In the genomic region with DNA sequence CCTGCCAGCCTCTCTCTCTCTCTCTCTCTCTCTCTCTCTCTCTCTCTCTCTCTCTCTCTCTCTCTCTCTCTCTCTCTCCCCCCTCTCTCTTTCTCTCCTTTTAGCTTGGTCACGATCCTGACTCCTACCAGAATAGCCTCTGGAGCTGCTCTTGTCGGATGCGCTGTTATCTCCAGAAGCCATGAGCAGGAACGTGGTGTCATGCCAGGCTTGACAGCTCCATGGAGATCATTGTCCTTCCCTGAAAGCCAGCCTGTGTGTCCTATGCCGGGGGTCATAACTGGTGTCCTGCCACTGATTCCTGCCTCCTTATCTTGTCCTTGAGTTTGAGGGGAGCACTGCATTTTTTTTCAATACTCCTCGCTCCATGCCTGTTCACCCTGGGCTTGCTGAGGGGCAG, we compare ENCODE assay signal across 23 mouse cellular contexts. TPM values are rescaled to one million over a fixed set of nuclear protein-coding genes. Genes with fewer than 3 reads are reported as not detected.
DNase-seq lines count a peak whose midpoint lies in the region; ATAC-seq lines count a peak whose summit lies in the region.
"Had no signal": no experiment of that assay in that cellular context is flagged by ENCODE, and none has a peak within 500 bp of the region (broad histone marks: within the 10 kb centered on the region; RNA-seq: fewer than 3 reads in every experiment).

No protein-coding gene starts in this region.

- peak; percentile 36 for DNase-seq in heart, adult 8-10 months (ENCODE audit: low spot score)
- DNase-seq in heart, postnatal 14 days = no peak
- DNase-seq in heart, embryonic 10.5 days (ENCODE audit: low spot score) = no peak
- peak; percentile 35 to 49 for DNase-seq in heart, postnatal 10 days
- DNase-seq in forebrain, embryonic 11.5 days (ENCODE audit: low spot score) = no peak
- no peak for DNase-seq in kidney, adult 8-10 months
- DNase-seq: adrenal gland, adult 2 months; adrenal gland, postnatal 25 days; cerebellum, adult 18-20 months; cerebellum, adult 9-11 months; cerebellum, postnatal 36 days; forebrain, postnatal 0 days; gastrocnemius, postnatal 14 days; kidney, adult 18-20 months had no signal

- 0 out of 2 replicates have a peak overlapping the region, but pooled peaks have one; percentile 2 for H3K27ac ChIP-seq in heart, embryonic 10.5 days
- H3K27ac ChIP-seq in heart, embryonic 13.5 days (replicated peaks) = peak overlapping the region; percentile 48; the same call in 1 of the 2 replicates
- no peak overlapping the region for H3K27ac ChIP-seq in forebrain, embryonic 11.5 days (ENCODE audit: low read depth, low read length)
- H3K27ac ChIP-seq: embryonic facial prominence, embryonic 13.5 days; forebrain, embryonic 13.5 days; hindbrain, embryonic 10.5 days; hindbrain, embryonic 14.5 days; intestine, embryonic 15.5 days had no signal

- H3K9ac ChIP-seq in heart, embryonic 13.5 days = no peak overlapping the region
- no peak overlapping the region for H3K9ac ChIP-seq in forebrain, embryonic 11.5 days (ENCODE audit: low read length)
- H3K9ac ChIP-seq: embryonic facial prominence, embryonic 13.5 days; forebrain, embryonic 13.5 days; forebrain, postnatal 0 days; hindbrain, embryonic 14.5 days; intestine, embryonic 15.5 days had no signal

- peaks cover 40% of the 10 kb centered on the region for H3K4me1 ChIP-seq in heart, embryonic 10.5 days
- H3K4me1 ChIP-seq in heart, embryonic 13.5 days = peaks cover 37% of the 10 kb centered on the region
- H3K4me1 ChIP-seq in forebrain, embryonic 11.5 days (replicated peaks; ENCODE audit: control insufficient read depth, insufficient read depth, low read length) = no peaks in the 10 kb centered on the region
- H3K4me1 ChIP-seq: forebrain, embryonic 13.5 days; intestine, embryonic 15.5 days had no signal

- H3K9me3 ChIP-seq in heart, embryonic 10.5 days = no peaks in the 10 kb centered on the region
- no peaks in the 10 kb centered on the region for H3K9me3 ChIP-seq in heart, embryonic 13.5 days
- H3K9me3 ChIP-seq in forebrain, embryonic 11.5 days (ENCODE audit: control insufficient read depth, low read length) = no peaks in the 10 kb centered on the region
- H3K9me3 ChIP-seq: embryonic facial prominence, embryonic 13.5 days; forebrain, embryonic 13.5 days; hindbrain, embryonic 10.5 days; intestine, embryonic 15.5 days had no signal

- H3K36me3 ChIP-seq in heart, embryonic 10.5 days = no peaks in the 10 kb centered on the region
- no peaks in the 10 kb centered on the region for H3K36me3 ChIP-seq in heart, embryonic 13.5 days
- no peaks in the 10 kb centered on the region for H3K36me3 ChIP-seq in forebrain, embryonic 11.5 days (ENCODE audit: control insufficient read depth, insufficient read depth, low read length)
- H3K36me3 ChIP-seq: embryonic facial prominence, embryonic 13.5 days; hindbrain, embryonic 10.5 days; intestine, embryonic 15.5 days had no signal

- no peak for ATAC-seq in heart, embryonic 13.5 days (ENCODE audit: extremely low read depth, insufficient number of reproducible peaks, low FRiP score, low TSS enrichment)
- ATAC-seq in forebrain, embryonic 11.5 days (replicated peaks; ENCODE audit: low FRiP score) = no peak
- ATAC-seq: forebrain, embryonic 13.5 days; forebrain, postnatal 0 days; intestine, embryonic 15.5 days had no signal

- no peak overlapping the region for H3K4me3 ChIP-seq in heart, embryonic 10.5 days
- no peak overlapping the region for H3K4me3 ChIP-seq in heart, embryonic 13.5 days
- H3K4me3 ChIP-seq in forebrain, embryonic 11.5 days (ENCODE audit: low read depth, low read length) = no peak overlapping the region
- H3K4me3 ChIP-seq: embryonic facial prominence, embryonic 13.5 days; forebrain, embryonic 13.5 days; hindbrain, embryonic 10.5 days; intestine, embryonic 15.5 days had no signal

- H3K27me3 ChIP-seq in heart, embryonic 10.5 days (ENCODE audit: insufficient read depth, poor library complexity, severe bottlenecking) = no peaks in the 10 kb centered on the region
- no peaks in the 10 kb centered on the region for H3K27me3 ChIP-seq in heart, embryonic 13.5 days (replicated peaks)
- H3K27me3 ChIP-seq in forebrain, embryonic 11.5 days (ENCODE audit: control insufficient read depth, insufficient read depth, low read length) = no peaks in the 10 kb centered on the region
- H3K27me3 ChIP-seq: embryonic facial prominence, embryonic 13.5 days; forebrain, embryonic 13.5 days; intestine, embryonic 15.5 days had no signal

- intact Hi-C loops in heart, postnatal 14 days (cut with DNase I) = no loop called here
- intact Hi-C loops in heart, postnatal 10 days (cut with DNase I) = no loop called here

- no peak overlapping the region for H3K4me2 ChIP-seq in heart, embryonic 13.5 days
- no peak overlapping the region for H3K4me2 ChIP-seq in forebrain, embryonic 11.5 days (ENCODE audit: low read depth, low read length, severe bottlenecking)
- H3K4me2 ChIP-seq: embryonic facial prominence, embryonic 13.5 days; forebrain, embryonic 13.5 days; hindbrain, embryonic 14.5 days; intestine, embryonic 15.5 days had no signal

- 36% methylated on average over 6 of the region's 6 CpGs for WGBS in heart, embryonic 10.5 days
- WGBS in heart, embryonic 13.5 days = 27% methylated on average over 6 of the region's 6 CpGs
- 86% methylated on average over 6 of the region's 6 CpGs for WGBS in forebrain, embryonic 11.5 days

RNA-seq across cellular contexts. Expression of gene Smco2, which starts 5.0 kb away (rescaled TPM):
- total RNA-seq in heart, adult 8-10 months (2022) = 1 to 10 TPM in 3 of 4 experiments, under 1 TPM in 1; 0.90 to 3.8 (median 2.7) TPM
- total RNA-seq in heart, postnatal 14 days (2021) = 1 to 10 TPM; 1.3 to 1.4 TPM
- polyA plus RNA-seq in heart, embryonic 10.5 days (2016; fragmentation: Nextera tagmentation; extraction: Ambion mirVana) = not detected in 2 replicates
- polyA plus RNA-seq in heart, embryonic 13.5 days (2015; fragmentation: Nextera tagmentation; extraction: Ambion mirVana) = not detected in 2 replicates
- under 1 TPM; 0.40 to 0.62 TPM for total RNA-seq in heart, postnatal 10 days (2021)
- not detected in 2 replicates for polyA plus RNA-seq in forebrain, embryonic 11.5 days (2014; fragmentation: Nextera tagmentation; extraction: Ambion mirVana)
- total RNA-seq: adrenal gland, adult 2 months; adrenal gland, postnatal 25 days; ES-E14; forebrain, postnatal 0 days; gastrocnemius, adult 18-20 months; gastrocnemius, postnatal 14 days; granulocyte monocyte progenitor cell, adult 5-6 weeks had no signal
- polyA plus RNA-seq: adrenal gland, adult 2 months; embryonic facial prominence, embryonic 13.5 days; forebrain, embryonic 13.5 days; forebrain, postnatal 0 days; hindbrain, embryonic 10.5 days; hindbrain, embryonic 14.5 days; intestine, embryonic 15.5 days had no signal

RNA-seq across cellular contexts. Expression of gene Ppfibp1, which starts 43.4 kb away (rescaled TPM):
- total RNA-seq in heart, adult 8-10 months (2022) = 100 to 1,000 TPM; 101 to 127 (median 122) TPM
- 10 to 100 TPM; 80.7 to 89.8 TPM for total RNA-seq in heart, postnatal 14 days (2021)
- 67.3 and 88.3 TPM in 2 replicates for polyA plus RNA-seq in heart, embryonic 10.5 days (2016; fragmentation: Nextera tagmentation; extraction: Ambion mirVana)
- polyA plus RNA-seq in heart, embryonic 13.5 days (2015; fragmentation: Nextera tagmentation; extraction: Ambion mirVana) = 47.0 and 48.6 TPM in 2 replicates
- total RNA-seq in heart, postnatal 10 days (2021) = 100 to 1,000 TPM in 1 of 2 experiments, 10 to 100 TPM in 1; 78.5 to 106 TPM
- 35.9 and 38.4 TPM in 2 replicates for polyA plus RNA-seq in forebrain, embryonic 11.5 days (2014; fragmentation: Nextera tagmentation; extraction: Ambion mirVana)

RNA-seq across cellular contexts. Expression of gene Arntl2, which starts 49.0 kb away (rescaled TPM):
- 1 to 10 TPM in 3 of 4 experiments, under 1 TPM in 1; 0.55 to 1.7 (median 1.5) TPM for total RNA-seq in heart, adult 8-10 months (2022)
- total RNA-seq in heart, postnatal 14 days (2021) = 1 to 10 TPM; 1.4 to 2.5 TPM
- polyA plus RNA-seq in heart, embryonic 10.5 days (2016; fragmentation: Nextera tagmentation; extraction: Ambion mirVana) = 2.7 and 3.6 TPM in 2 replicates
- polyA plus RNA-seq in heart, embryonic 13.5 days (2015; fragmentation: Nextera tagmentation; extraction: Ambion mirVana) = 2.2 and 2.5 TPM in 2 replicates
- total RNA-seq in heart, postnatal 10 days (2021) = 1 to 10 TPM; 1.4 to 1.5 TPM
- 0.86 and 1.3 TPM in 2 replicates for polyA plus RNA-seq in forebrain, embryonic 11.5 days (2014; fragmentation: Nextera tagmentation; extraction: Ambion mirVana)
- total RNA-seq: granulocyte monocyte progenitor cell, adult 5-6 weeks had no signal

Comparison
In these comparisons a context has a peak if more than half of its experiments do, and no peak if none do; other contexts are left out.
1. DNase-seq: peak in heart, adult 8-10 months (single experiment) and heart, postnatal 10 days (2 of 2); none in heart, postnatal 14 days (0 of 2), heart, embryonic 10.5 days (single experiment), forebrain, embryonic 11.5 days (single experiment) and kidney, adult 8-10 months (0 of 2).